Mouse (Mus musculus): ENCODE data around the gene Adamtsl1.

DNA sequence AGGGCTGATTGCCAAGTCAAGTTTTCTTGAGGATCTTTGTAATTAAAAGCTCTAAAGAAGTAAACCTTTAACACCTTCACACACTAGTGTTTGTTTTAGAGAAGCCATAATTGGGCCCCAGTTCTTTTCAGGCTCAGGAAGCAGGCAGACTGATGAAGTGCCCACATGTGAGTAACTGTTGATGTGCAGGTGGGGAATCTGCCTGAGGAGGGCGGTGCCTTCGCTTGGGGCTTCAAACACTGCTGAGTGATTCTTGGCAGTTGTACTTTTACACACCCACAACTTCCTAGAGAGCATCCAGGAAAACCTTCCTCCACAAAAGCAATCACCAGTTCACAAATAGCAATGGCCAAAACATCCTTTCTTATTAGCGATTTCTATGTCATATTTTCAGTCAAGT, 719.2 kb downstream of the Adamtsl1 start:
- TF ChIP-seq CTCF (IDR thresholded peaks at IDR 0.05; ENCODE audit: extremely low read depth, insufficient read depth, insufficient read length, insufficient replicate concordance) (no peak), POLR2A (IDR thresholded peaks at IDR 0.05; ENCODE audit: low read depth, low read length) (no peak)

Measured in spleen, adult 2 months (tissue).